Mouse (Mus musculus) forebrain, postnatal 0 days (tissue): ENCODE measurements around the gene Dnm3. TPM values are rescaled to one million over a fixed set of nuclear protein-coding genes. Genes with fewer than 3 reads are reported as not detected.

Source experiments
- ATAC-seq: fragments of 200-750 bp; cut with Nextera tagmentation; 2 replicates; pipeline ENCODE4 v1.8.0; 2017; ENCODE audit warnings: mild to moderate bottlenecking, moderate library complexity
- DNase-seq: peaks from one replicate; pipeline ENCODE4 v3.0.0-alpha.2; 2015
- H3K27ac ChIP-seq: fragments of 300-500 bp; sonication (generic); 2 replicates; pipeline ENCODE4 v1.5.1; 2014; ENCODE audit warnings: low read depth, mild to moderate bottlenecking, antibody characterized with exemption, low read length, moderate library complexity, mixed read lengths
- H3K27me3 ChIP-seq: fragments of 300-500 bp; sonication (generic); 2 replicates; pipeline ENCODE4 v1.6.1; 2014; ENCODE audit warnings: mild to moderate bottlenecking, low read length, mixed read lengths; ENCODE audit not compliant: insufficient read depth
- H3K36me3 ChIP-seq: fragments of 300-500 bp; sonication (generic); 2 replicates; pipeline ENCODE4 v1.6.1; 2014; ENCODE audit warnings: mild to moderate bottlenecking, moderate library complexity; ENCODE audit not compliant: insufficient read depth
- H3K4me1 ChIP-seq: fragments of 300-500 bp; sonication (generic); 2 replicates; pipeline ENCODE4 v1.6.1; 2014; ENCODE audit warnings: antibody characterized with exemption; ENCODE audit not compliant: insufficient read depth
- H3K4me2 ChIP-seq: fragments of 300-500 bp; sonication (generic); 2 replicates; pipeline ENCODE4 v1.6.1; 2014; ENCODE audit warnings: low read depth, mild to moderate bottlenecking, moderate library complexity
- H3K4me3 ChIP-seq: fragments of 300-500 bp; sonication (generic); 2 replicates; pipeline ENCODE4 v1.5.1; 2014; ENCODE audit warnings: low read depth, low read length, mixed read lengths
- H3K9ac ChIP-seq: fragments of 300-500 bp; sonication (generic); 2 replicates; pipeline ENCODE4 v1.6.1; 2014; ENCODE audit warnings: mild to moderate bottlenecking
- H3K9me3 ChIP-seq: fragments of 300-500 bp; sonication (generic); 2 replicates; pipeline ENCODE4 v1.6.1; 2016; ENCODE audit warnings: low read length
- CTCF ChIP-seq: sonication (generic); IDR thresholded peaks from 2 replicates; pipeline ENCODE4 v1.5.1; 2016; ENCODE audit warnings: antibody characterized with exemption, control low read depth, low read depth
- WGBS: fragments of 180-500 bp; shearing (Covaris S2); extraction: QIAGEN DNeasy Blood & Tissue Kit; methylation state at CpG from one replicate; pipeline ENCODE4 v1.1.7; 2014; 5-methylcytosine and 5-hydroxymethylcytosine counted together
- polyA plus RNA-seq: library from polyadenylated mRNA; unstranded; fragments of >200 nt; fragmentation: Nextera tagmentation; extraction: Ambion mirVana; gene quantifications from 2 replicates; pipeline ENCODE4 v1.2.1, GENCODE M21; 2015
- total RNA-seq: library from RNA; depleted of rRNA; stranded (reverse); fragments of >200 nt; gene quantifications from 2 replicates; pipeline ENCODE4 v1.2.3, GENCODE M21; 2014

Dnm3 gene
- total and polyA plus RNA-seq, 2 experiments from 2014 or later: 45.3 to 74.4 TPM

GRCm38 (mm10) chr1:162162677-162163076 lies 315.2 kb downstream of the Dnm3 start:
- Histone ChIP-seq H3K27ac (no peak overlapping the region), H3K36me3 (no peaks in the 10 kb centered on the region), H3K4me1 (no peaks in the 10 kb centered on the region), H3K9ac (no peak overlapping the region), H3K4me3 (no peak overlapping the region), H3K9me3 (no peaks in the 10 kb centered on the region), H3K27me3 (no peaks in the 10 kb centered on the region), H3K4me2 (no peak overlapping the region)
- no peak for DNase-seq
- TF ChIP-seq CTCF: no peak
- 76% methylated on average over 7 of the region's 7 CpGs for WGBS
- ATAC-seq: no peak

- Histone ChIP-seq H3K27ac (no peak overlapping the region), H3K9ac (no peak overlapping the region), H3K4me3 (no peak overlapping the region), H3K36me3 (no peaks in the 10 kb centered on the region), H3K4me2 (no peak overlapping the region), H3K4me1 (no peaks in the 10 kb centered on the region), H3K9me3 (no peaks in the 10 kb centered on the region), H3K27me3 (no peaks in the 10 kb centered on the region)
- 24% methylated on average over 5 of the region's 5 CpGs for WGBS
- ATAC-seq: no peak
- TF ChIP-seq CTCF: no peak
- DNase-seq: no peak
These were observed 315.6 kb downstream of the Dnm3 start for GRCm38 (mm10) chr1:162162249-162162648.

- Histone ChIP-seq H3K27ac (no peak overlapping the region), H3K9ac (no peak overlapping the region), H3K4me2 (no peak overlapping the region), H3K4me3 (no peak overlapping the region), H3K4me1 (no peaks in the 10 kb centered on the region), H3K36me3 (no peaks in the 10 kb centered on the region), H3K27me3 (no peaks in the 10 kb centered on the region), H3K9me3 (no peaks in the 10 kb centered on the region)
- 71% methylated on average over 1 of the region's 1 CpGs for whole genome bisulfite sequencing
- TF ChIP-seq CTCF: no peak
- DNase-seq (no peak), ATAC-seq (no peak)
These were observed 317.1 kb downstream of the Dnm3 start for GRCm38 (mm10) chr1:162160718-162161117.

- no peaks in the 10 kb centered on the region for H3K4me1 ChIP-seq
- H3K9me3 ChIP-seq: no peaks in the 10 kb centered on the region
- H3K4me2 ChIP-seq: no peak overlapping the region
- ATAC-seq (no peak), DNase-seq (no peak)
- no peaks in the 10 kb centered on the region for H3K36me3 ChIP-seq
- no peak for TF ChIP-seq CTCF
- 76% methylated on average over 2 of the region's 2 CpGs for WGBS
- H3K27me3 ChIP-seq: no peaks in the 10 kb centered on the region
- no peak overlapping the region for H3K27ac ChIP-seq
- no peak overlapping the region for H3K4me3 ChIP-seq
- no peak overlapping the region for H3K9ac ChIP-seq
These were observed 319.3 kb downstream of the Dnm3 start for GRCm38 (mm10) chr1:162158486-162158885.

- Histone ChIP-seq H3K27me3 (no peaks in the 10 kb centered on the region), H3K36me3 (no peaks in the 10 kb centered on the region), H3K27ac (no peak overlapping the region), H3K4me2 (no peak overlapping the region), H3K4me3 (no peak overlapping the region), H3K9ac (no peak overlapping the region), H3K9me3 (no peaks in the 10 kb centered on the region), H3K4me1 (no peaks in the 10 kb centered on the region)
- ATAC-seq: no peak
- no peak for DNase-seq
- no peak for TF ChIP-seq CTCF
- 92% methylated on average over 5 of the region's 5 CpGs for whole genome bisulfite sequencing
These were observed 320.2 kb downstream of the Dnm3 start for GRCm38 (mm10) chr1:162157659-162158058.

GRCm38 (mm10) chr1:162156873-162157272 lies 321.0 kb downstream of the Dnm3 start:
- no peaks in the 10 kb centered on the region for H3K27me3 ChIP-seq
- DNase-seq: no peak
- WGBS: 65% methylated on average over 5 of the region's 5 CpGs
- H3K4me2 ChIP-seq: no peak overlapping the region
- no peak overlapping the region for H3K4me3 ChIP-seq
- H3K27ac ChIP-seq: no peak overlapping the region
- H3K9me3 ChIP-seq: no peaks in the 10 kb centered on the region
- TF ChIP-seq CTCF: no peak
- no peaks in the 10 kb centered on the region for H3K36me3 ChIP-seq
- H3K4me1 ChIP-seq: no peaks in the 10 kb centered on the region
- H3K9ac ChIP-seq: no peak overlapping the region
- no peak for ATAC-seq

- no peak for TF ChIP-seq CTCF
- Histone ChIP-seq H3K4me1 (no peaks in the 10 kb centered on the region), H3K27ac (no peak overlapping the region), H3K36me3 (no peaks in the 10 kb centered on the region), H3K9ac (no peak overlapping the region), H3K27me3 (no peaks in the 10 kb centered on the region), H3K4me2 (no peak overlapping the region), H3K9me3 (no peaks in the 10 kb centered on the region), H3K4me3 (no peak overlapping the region)
- 85% methylated on average over 3 of the region's 3 CpGs for WGBS
- no peak for ATAC-seq
- DNase-seq: no peak
These were observed 322.3 kb downstream of the Dnm3 start for GRCm38 (mm10) chr1:162155546-162155945.

- H3K4me3 ChIP-seq: no peak overlapping the region
- no peaks in the 10 kb centered on the region for H3K27me3 ChIP-seq
- no peak overlapping the region for H3K9ac ChIP-seq
- 85% methylated on average over 5 of the region's 5 CpGs for WGBS
- no peak overlapping the region for H3K27ac ChIP-seq
- no peak overlapping the region for H3K4me2 ChIP-seq
- ATAC-seq (no peak), DNase-seq (no peak)
- no peak for TF ChIP-seq CTCF
- no peaks in the 10 kb centered on the region for H3K36me3 ChIP-seq
- H3K4me1 ChIP-seq: no peaks in the 10 kb centered on the region
- H3K9me3 ChIP-seq: no peaks in the 10 kb centered on the region
These were observed 324.7 kb downstream of the Dnm3 start for GRCm38 (mm10) chr1:162153118-162153517.
